Mouse (Mus musculus) liver (tissue): ENCODE measurements around the gene Tmem95.

ENCODE experiments used
- DNase-seq: peaks from one replicate; pipeline ENCODE4 v3.0.0-alpha.2; 2020; ENCODE audit warnings: mixed read lengths

The Tmem95 gene

GRCm38 (mm10) chr11:69910781-69911560, 33.2 kb upstream of the Tmem95 start:
- DNase-seq, result no peak

- DNase-seq, result no peak
These were observed 32.4 kb upstream of the Tmem95 start for GRCm38 (mm10) chr11:69910177-69910576.

GRCm38 (mm10) chr11:69909174-69909573, 31.4 kb upstream of the Tmem95 start:
- DNase-seq, result no peak

- no peak for DNase-seq
These were observed 30.8 kb upstream of the Tmem95 start for GRCm38 (mm10) chr11:69908645-69909044.

- DNase-seq, result no peak
These were observed 26.5 kb upstream of the Tmem95 start for GRCm38 (mm10) chr11:69904311-69904710.

- no peak for DNase-seq
These were observed 25.2 kb upstream of the Tmem95 start for GRCm38 (mm10) chr11:69902972-69903371.

- DNase-seq, result peak; percentile 45
These were observed 24.2 kb upstream of the Tmem95 start for GRCm38 (mm10) chr11:69901993-69902392.

GRCm38 (mm10) chr11:69901406-69901846, 23.6 kb upstream of the Tmem95 start:
- peak; percentile 92 for DNase-seq

GRCm38 (mm10) chr11:69900471-69901405, 22.9 kb upstream of the Tmem95 start, which contains the start of the genes 2810408A11Rik and Neurl4:
Gene 2810408A11Rik (minus strand): TSS chr11:69900987.
Gene Neurl4 (plus strand): TSS chr11:69901072.
- peak; percentile 93 for DNase-seq

- no peak for DNase-seq
These were observed 22.1 kb upstream of the Tmem95 start for GRCm38 (mm10) chr11:69899870-69900269.

GRCm38 (mm10) chr11:69895291-69895690, 17.5 kb upstream of the Tmem95 start, which contains the start of gene Acap1:
Gene Acap1 (minus strand): TSS chr11:69895539.
- DNase-seq, result peak; percentile 71

- no peak for DNase-seq
These were observed 16.9 kb upstream of the Tmem95 start for GRCm38 (mm10) chr11:69894671-69895070.

- DNase-seq, result no peak
These were observed 13.7 kb upstream of the Tmem95 start for GRCm38 (mm10) chr11:69891482-69891881.

GRCm38 (mm10) chr11:69886907-69887635, 9.3 kb upstream of the Tmem95 start:
- DNase-seq, result peak; percentile 54

GRCm38 (mm10) chr11:69884663-69885062, 6.8 kb upstream of the Tmem95 start:
- no peak for DNase-seq

GRCm38 (mm10) chr11:69884240-69884639, 6.4 kb upstream of the Tmem95 start:
- no peak for DNase-seq

GRCm38 (mm10) chr11:69883527-69884151, 5.8 kb upstream of the Tmem95 start:
- DNase-seq, result no peak

GRCm38 (mm10) chr11:69883066-69883465, 5.2 kb upstream of the Tmem95 start:
- peak; percentile 78 for DNase-seq

- DNase-seq, result no peak
These were observed 4.2 kb upstream of the Tmem95 start for GRCm38 (mm10) chr11:69881787-69882670.

- peak; percentile 87 for DNase-seq
These were observed 3.2 kb upstream of the Tmem95 start, which contains the start of gene Kctd11 for GRCm38 (mm10) chr11:69880853-69881603. Gene Kctd11 (minus strand): TSS chr11:69881406.
